Mouse (Mus musculus) liver, embryonic 14.5 days (tissue): ENCODE results near the gene Cnrip1. TPM values are rescaled to one million over a fixed set of nuclear protein-coding genes. Genes with fewer than 3 reads are reported as not detected.

ENCODE experiments used
- ATAC-seq: fragments of 200-750 bp; cut with Nextera tagmentation; 2 replicates; pipeline ENCODE4 v1.8.0; 2017; ENCODE audit warnings: moderate number of reproducible peaks, mild to moderate bottlenecking, moderate library complexity; ENCODE audit not compliant: insufficient read depth
- DNase-seq, 3 experiments: peaks; one replicate each; pipeline ENCODE4 v3.0.0-alpha.2; 2012 to 2013; ENCODE audit warnings: low read depth in 3 of 3, low spot score in 3 of 3
- H3K27ac ChIP-seq: fragments of 300-500 bp; sonication (generic); 2 replicates; pipeline ENCODE4 v1.5.1; 2014; ENCODE audit warnings: moderate library complexity, mild to moderate bottlenecking, control low read depth, inconsistent platforms
- H3K27me3 ChIP-seq: fragments of 300-500 bp; sonication (generic); 2 replicates; pipeline ENCODE4 v1.6.1; 2014; ENCODE audit warnings: mild to moderate bottlenecking, low read length, moderate library complexity; ENCODE audit not compliant: control insufficient read depth, insufficient read depth
- H3K36me3 ChIP-seq: fragments of 300-500 bp; sonication (generic); replicated peaks from 2 replicates; pipeline ENCODE4 v1.6.1; 2014; ENCODE audit warnings: low read depth; ENCODE audit not compliant: control insufficient read depth, insufficient read depth
- H3K4me1 ChIP-seq, 2 experiments: fragments of 200-500 bp in 1 of 2; fragments of 300-500 bp in 1 of 2; sonication (generic) in 1 of 2; replicated peaks; 2 replicates each; pipeline ENCODE4 v1.6.1; 2012 to 2014; ENCODE audit warnings: antibody characterized with exemption in 1 of 2, inconsistent platforms in 1 of 2, low read length in 1 of 2; ENCODE audit not compliant: control insufficient read depth in 2 of 2, insufficient read depth in 2 of 2
- H3K4me2 ChIP-seq: fragments of 300-500 bp; sonication (generic); 2 replicates; pipeline ENCODE4 v1.6.1; 2014; ENCODE audit warnings: low read depth, mild to moderate bottlenecking, control low read depth, moderate library complexity
- H3K4me3 ChIP-seq, 2 experiments: fragments of 200-500 bp in 1 of 2; fragments of 300-500 bp in 1 of 2; sonication (generic) in 1 of 2; 2 replicates each; pipeline ENCODE4 v1.5.1; 2012 to 2014; ENCODE audit warnings: low read depth in 2 of 2, low read length in 2 of 2, mild to moderate bottlenecking in 2 of 2, control low read depth in 1 of 2, inconsistent platforms in 1 of 2, moderate library complexity in 1 of 2; ENCODE audit not compliant: insufficient read depth in 1 of 2
- H3K9ac ChIP-seq: fragments of 300-500 bp; sonication (generic); replicated peaks from 2 replicates; pipeline ENCODE4 v1.6.1; 2014; ENCODE audit warnings: mild to moderate bottlenecking, control low read depth, moderate library complexity
- H3K9me3 ChIP-seq: fragments of 300-500 bp; sonication (generic); 2 replicates; pipeline ENCODE4 v1.6.1; 2016; ENCODE audit warnings: low read length, mixed read lengths; ENCODE audit not compliant: control insufficient read depth
- CTCF ChIP-seq: IDR thresholded peaks from 2 replicates; pipeline ENCODE4 v1.5.1; 2016; ENCODE audit warnings: antibody characterized with exemption, low read depth, control low read depth
- EP300 ChIP-seq: IDR thresholded peaks from 2 replicates; pipeline ENCODE4 v1.6.1; 2016; ENCODE audit warnings: antibody characterized with exemption, low read depth
- WGBS: fragments of 180-500 bp; shearing (Covaris S2); extraction: QIAGEN DNeasy Blood & Tissue Kit; methylation state at CpG from one replicate; pipeline ENCODE4 v1.1.7; 2014; ENCODE audit not compliant: insufficient replicate concordance; 5-methylcytosine and 5-hydroxymethylcytosine counted together
- polyA plus RNA-seq, 2 experiments: library from polyadenylated mRNA; depleted of rRNA in 1 of 2; stranded (reverse) in 1 of 2; unstranded in 1 of 2; fragments of >200 nt; fragmentation: Nextera tagmentation in 1 of 2; extraction: Ambion mirVana in 1 of 2; gene quantifications; 2 replicates each; pipeline versions ENCODE4 v1.2.1 to v1.2.3; 2012 to 2014

Gene Cnrip1
- polyA plus RNA-seq, 2 experiments, result 2.0 to 2.5 TPM

DNA sequence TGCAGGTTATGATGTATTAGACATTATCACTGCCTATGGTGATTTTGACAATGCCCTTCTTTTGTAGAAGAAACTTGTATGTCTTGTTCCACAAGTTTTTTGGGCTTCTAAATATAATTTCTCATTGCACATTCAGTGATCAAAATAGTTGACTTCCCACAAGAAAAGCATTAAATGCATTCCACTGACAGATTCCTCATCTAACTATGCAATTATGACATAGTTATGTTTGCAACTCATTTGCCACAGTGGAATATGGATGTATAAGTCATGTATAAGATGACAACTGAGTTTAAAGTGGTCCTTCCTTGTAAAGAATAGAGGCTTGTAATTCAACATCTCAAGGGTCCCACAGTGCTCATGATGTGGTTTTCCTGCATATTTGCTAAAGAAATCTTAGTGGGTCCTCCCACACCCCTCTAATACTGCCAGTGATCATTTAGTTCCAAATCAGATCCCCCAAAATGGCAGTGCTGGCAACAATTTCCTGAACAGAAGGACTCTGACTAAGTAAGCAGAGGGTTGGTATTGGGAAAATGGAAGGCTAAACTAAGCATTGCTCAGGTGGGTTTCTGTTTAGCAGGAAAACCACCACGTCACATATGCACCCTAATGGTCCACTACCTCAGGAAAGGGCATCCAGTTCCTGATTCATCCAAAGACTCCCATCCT lies 61.2 kb downstream of the Cnrip1 start:
- WGBS, result 39% methylated on average over 1 of the region's 1 CpGs
- DNase-seq, result no peak
- Histone ChIP-seq H3K9ac (no peak overlapping the region), H3K36me3 (no peaks in the 10 kb centered on the region), H3K27ac (no peak overlapping the region), H3K4me1 (no peaks in the 10 kb centered on the region), H3K27me3 (no peaks in the 10 kb centered on the region), H3K4me2 (no peak overlapping the region), H3K4me3 (no peak overlapping the region), H3K9me3 (no peaks in the 10 kb centered on the region)
- no peak for TF ChIP-seq EP300
- TF ChIP-seq CTCF, result no peak
- no peak for ATAC-seq

DNA sequence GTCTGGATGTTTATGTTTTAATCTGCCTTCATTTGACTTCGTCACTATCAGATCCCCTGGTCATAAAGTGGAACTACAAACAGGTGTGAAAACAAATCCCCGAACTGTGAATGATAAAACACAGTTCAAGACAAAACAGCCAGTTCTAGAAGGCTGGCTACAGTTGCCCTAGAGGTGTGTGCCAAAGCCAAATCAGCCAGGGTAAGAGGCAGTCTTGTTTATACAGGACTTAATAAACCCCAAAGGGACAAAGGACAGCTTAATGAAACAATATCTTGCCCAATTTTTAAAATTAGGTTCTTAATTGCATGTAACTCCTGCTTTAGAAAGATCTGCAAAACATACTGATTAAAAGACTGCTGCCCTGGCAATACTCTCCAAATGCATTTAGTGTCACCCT lies 75.0 kb downstream of the Cnrip1 start:
- Histone ChIP-seq H3K27me3 (no peaks in the 10 kb centered on the region), H3K36me3 (no peaks in the 10 kb centered on the region), H3K9ac (no peak overlapping the region), H3K4me3 (no peak overlapping the region), H3K4me2 (no peak overlapping the region), H3K9me3 (no peaks in the 10 kb centered on the region), H3K27ac (no peak overlapping the region), H3K4me1 (no peaks in the 10 kb centered on the region)
- 45% methylated on average over 2 of the region's 2 CpGs for WGBS
- ATAC-seq (no peak), DNase-seq (no peak)
- no peak for TF ChIP-seq CTCF
- no peak for TF ChIP-seq EP300

Other genes starting within 250 kb of the Cnrip1 start
- 1.8 and 3.5 TPM in 2 replicates for gene Fbxo48, start 100.2 kb upstream of the Cnrip1 start, polyA plus RNA-seq (2012; rRNA removed)
- 1.8 and 1.9 TPM in 2 replicates for gene Fbxo48, start 100.2 kb upstream of the Cnrip1 start, polyA plus RNA-seq (2014; fragmentation: Nextera tagmentation; extraction: Ambion mirVana)
- 6.4 and 10.9 TPM in 2 replicates for gene Plek, start 795 bp downstream of the Cnrip1 start, polyA plus RNA-seq (2012; rRNA removed)
- 18.2 and 23.0 TPM in 2 replicates for gene Plek, start 795 bp downstream of the Cnrip1 start, polyA plus RNA-seq (2014; fragmentation: Nextera tagmentation; extraction: Ambion mirVana)
- gene Ppp3r1, start 107.7 kb downstream of the Cnrip1 start, polyA plus RNA-seq (2012; rRNA removed), result 9.7 and 15.0 TPM in 2 replicates
- 23.9 and 27.8 TPM in 2 replicates for gene Ppp3r1, start 107.7 kb downstream of the Cnrip1 start, polyA plus RNA-seq (2014; fragmentation: Nextera tagmentation; extraction: Ambion mirVana)
- gene Wdr92, start 130.5 kb downstream of the Cnrip1 start, polyA plus RNA-seq (2012; rRNA removed), result 5.0 and 6.2 TPM in 2 replicates
- gene Wdr92, start 130.5 kb downstream of the Cnrip1 start, polyA plus RNA-seq (2014; fragmentation: Nextera tagmentation; extraction: Ambion mirVana), result 12.1 and 12.8 TPM in 2 replicates
- 7.3 and 10.9 TPM in 2 replicates for gene Pno1, start 160.0 kb downstream of the Cnrip1 start, polyA plus RNA-seq (2012; rRNA removed)
- gene Pno1, start 160.0 kb downstream of the Cnrip1 start, polyA plus RNA-seq (2014; fragmentation: Nextera tagmentation; extraction: Ambion mirVana), result 45.5 and 48.0 TPM in 2 replicates
- gene C1d, start 206.0 kb downstream of the Cnrip1 start, polyA plus RNA-seq (2012; rRNA removed), result 9.8 and 17.7 TPM in 2 replicates
- 55.9 and 59.1 TPM in 2 replicates for gene C1d, start 206.0 kb downstream of the Cnrip1 start, polyA plus RNA-seq (2014; fragmentation: Nextera tagmentation; extraction: Ambion mirVana)